Mouse (Mus musculus): ENCODE measurements around the gene Dnase2a.

Gene Dnase2a

GRCm38 (mm10) chr8:84970135-84970790, 61.9 kb downstream of the Dnase2a start:
- no peak for DNase-seq (ENCODE audit: low read depth)

GRCm38 (mm10) chr8:84970913-84971312, 62.6 kb downstream of the Dnase2a start:
- no peak for DNase-seq (ENCODE audit: low read depth)
